In the genomic region with DNA sequence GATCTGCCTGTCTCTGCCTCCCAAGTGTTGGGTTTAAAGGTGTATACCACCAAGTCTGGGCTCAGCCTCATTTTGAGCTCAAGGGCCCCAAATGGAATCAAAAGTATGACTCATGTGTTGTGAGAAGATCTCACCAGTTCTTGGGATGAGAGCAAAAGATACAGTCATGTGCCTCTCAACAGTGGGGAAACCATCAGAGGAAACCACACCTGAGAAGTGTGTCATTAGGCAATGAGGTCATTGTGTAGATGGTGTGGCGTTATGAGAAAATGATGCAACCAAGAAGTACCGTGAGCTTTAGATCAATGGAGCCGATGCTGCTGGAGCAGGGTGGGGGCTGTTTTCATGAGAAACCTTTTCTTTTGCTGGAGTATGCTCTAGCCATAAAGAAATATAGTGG, we compare ENCODE assay signal across 36 mouse cellular contexts.
"Had no signal": no experiment of that assay in that cellular context is flagged by ENCODE, and none has a peak within 500 bp of the region (broad histone marks: within the 10 kb centered on the region; RNA-seq: fewer than 3 reads in every experiment).

No protein-coding gene starts in this region.

- H3K27ac ChIP-seq: heart, embryonic 10.5 days; heart, embryonic 13.5 days; heart, embryonic 15.5 days; hindbrain, embryonic 10.5 days; hindbrain, embryonic 12.5 days; hindbrain, embryonic 13.5 days; hindbrain, embryonic 14.5 days; hindbrain, embryonic 15.5 days; hindbrain, postnatal 0 days; intestine, embryonic 15.5 days; kidney, embryonic 15.5 days; kidney, postnatal 0 days; layer of hippocampus, adult 2 months; left cerebral cortex, adult 2 months had no signal

- DNase-seq: heart, postnatal 10 days; heart, postnatal 14 days; heart, postnatal 36 days; heart, postnatal 4 days; kidney, adult 11 months; kidney, adult 18-20 months; kidney, adult 2 months; kidney, adult 8-10 months; kidney, adult 9 months; kidney, postnatal 10 days; kidney, postnatal 14 days; kidney, postnatal 25 days; kidney, postnatal 36 days; kidney, postnatal 4 days; layer of hippocampus, adult 9-11 months; layer of hippocampus, postnatal 36 days had no signal

- H3K36me3 ChIP-seq: heart, embryonic 12.5 days; heart, embryonic 13.5 days; heart, embryonic 15.5 days; intestine, embryonic 15.5 days; kidney, embryonic 15.5 days had no signal

- ATAC-seq: hindbrain, embryonic 16.5 days; hindbrain, postnatal 0 days; inflammation-experienced regulatory T-cells, adult 6 months; intestine, embryonic 15.5 days; intestine, embryonic 16.5 days; intestine, postnatal 0 days had no signal

- H3K4me3 ChIP-seq: heart, embryonic 10.5 days; heart, embryonic 12.5 days; heart, embryonic 13.5 days; heart, embryonic 15.5 days; hindbrain, embryonic 10.5 days; hindbrain, embryonic 12.5 days; hindbrain, embryonic 13.5 days; hindbrain, embryonic 15.5 days; intestine, embryonic 15.5 days; kidney, embryonic 15.5 days; layer of hippocampus, adult 2 months; left cerebral cortex, adult 2 months had no signal

- H3K4me2 ChIP-seq: heart, embryonic 11.5 days; heart, embryonic 12.5 days; heart, embryonic 13.5 days; heart, embryonic 15.5 days; hindbrain, embryonic 12.5 days; hindbrain, embryonic 13.5 days; hindbrain, embryonic 14.5 days; hindbrain, embryonic 15.5 days; intestine, embryonic 15.5 days; kidney, embryonic 15.5 days had no signal

- H3K9me3 ChIP-seq: heart, embryonic 10.5 days; heart, embryonic 12.5 days; heart, embryonic 13.5 days; heart, embryonic 15.5 days; hindbrain, embryonic 10.5 days; hindbrain, embryonic 12.5 days; hindbrain, embryonic 13.5 days; hindbrain, embryonic 15.5 days; intestine, embryonic 15.5 days; kidney, embryonic 15.5 days had no signal

- H3K27me3 ChIP-seq: heart, embryonic 13.5 days; heart, embryonic 15.5 days; hindbrain, embryonic 12.5 days; intestine, embryonic 15.5 days; kidney, embryonic 15.5 days had no signal

- H3K9ac ChIP-seq: heart, embryonic 12.5 days; heart, embryonic 13.5 days; heart, embryonic 15.5 days; hindbrain, embryonic 12.5 days; hindbrain, embryonic 13.5 days; hindbrain, embryonic 14.5 days; hindbrain, embryonic 15.5 days; intestine, embryonic 15.5 days; kidney, embryonic 15.5 days had no signal

- H3K4me1 ChIP-seq: heart, embryonic 10.5 days; hindbrain, embryonic 10.5 days; hindbrain, embryonic 12.5 days; hindbrain, embryonic 15.5 days; intestine, embryonic 15.5 days; kidney, embryonic 15.5 days had no signal
